Mouse (Mus musculus) yolk sac, embryonic 10.5 days (tissue): ENCODE measurements around the gene Phykpl.
A peak's percentile ranks its signal among the peaks of the same experiment; 100 is the strongest.

ENCODE experiments used
- DNase-seq: peaks from one replicate; pipeline ENCODE4 v3.0.0-alpha.2; 2017; ENCODE audit warnings: low spot score

Gene Phykpl

DNA sequence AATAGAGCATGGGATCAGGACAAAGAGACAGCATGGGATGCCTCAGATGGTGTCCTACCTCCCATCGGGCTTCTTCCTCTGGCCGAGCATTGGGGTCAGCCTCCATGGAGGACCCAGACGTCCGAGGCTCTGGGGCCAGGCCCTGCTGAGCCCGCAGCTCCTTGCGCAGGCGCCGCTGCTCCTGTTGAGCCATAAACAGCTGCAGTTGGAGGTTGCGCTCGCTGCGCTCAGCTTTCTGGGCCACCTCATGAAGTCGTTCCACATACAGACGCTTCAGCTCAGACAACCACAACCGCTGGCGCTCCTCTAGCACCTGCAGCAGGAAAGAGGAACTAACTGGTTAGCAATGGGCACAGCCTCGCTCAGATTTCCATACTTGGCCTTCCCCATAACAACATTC lies 59.7 kb downstream of the Phykpl start:
- DNase-seq = no peak

DNA sequence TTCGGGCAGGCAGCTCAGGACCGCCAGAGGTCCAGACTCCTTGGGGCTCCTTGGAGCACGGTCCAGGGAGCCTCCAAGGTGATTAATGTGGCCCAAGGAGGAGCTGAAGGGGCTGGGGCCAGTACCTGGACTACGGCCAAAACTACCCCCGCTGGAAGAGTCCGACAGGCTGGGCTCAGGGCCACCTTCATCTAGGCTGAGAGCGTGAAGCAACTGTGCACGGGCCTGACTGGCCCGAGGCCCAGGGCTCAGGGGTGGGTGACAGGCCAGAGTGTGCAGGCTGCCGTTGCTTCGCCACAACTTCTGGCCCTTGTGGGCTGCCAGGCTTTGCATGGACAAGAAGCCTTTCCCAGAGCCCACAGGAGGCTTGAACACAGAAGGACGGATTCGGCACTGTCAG lies 60.7 kb downstream of the Phykpl start:
- DNase-seq = no peak

- DNase-seq = no peak
These were observed 61.7 kb downstream of the Phykpl start for GRCm38 (mm10) chr11:51646245-51646644.

GRCm38 (mm10) chr11:51646751-51647667 lies 62.5 kb downstream of the Phykpl start:
- DNase-seq = peak; percentile 22

- peak; percentile 53 for DNase-seq
These were observed 64.0 kb downstream of the Phykpl start for GRCm38 (mm10) chr11:51648566-51648965.

DNA sequence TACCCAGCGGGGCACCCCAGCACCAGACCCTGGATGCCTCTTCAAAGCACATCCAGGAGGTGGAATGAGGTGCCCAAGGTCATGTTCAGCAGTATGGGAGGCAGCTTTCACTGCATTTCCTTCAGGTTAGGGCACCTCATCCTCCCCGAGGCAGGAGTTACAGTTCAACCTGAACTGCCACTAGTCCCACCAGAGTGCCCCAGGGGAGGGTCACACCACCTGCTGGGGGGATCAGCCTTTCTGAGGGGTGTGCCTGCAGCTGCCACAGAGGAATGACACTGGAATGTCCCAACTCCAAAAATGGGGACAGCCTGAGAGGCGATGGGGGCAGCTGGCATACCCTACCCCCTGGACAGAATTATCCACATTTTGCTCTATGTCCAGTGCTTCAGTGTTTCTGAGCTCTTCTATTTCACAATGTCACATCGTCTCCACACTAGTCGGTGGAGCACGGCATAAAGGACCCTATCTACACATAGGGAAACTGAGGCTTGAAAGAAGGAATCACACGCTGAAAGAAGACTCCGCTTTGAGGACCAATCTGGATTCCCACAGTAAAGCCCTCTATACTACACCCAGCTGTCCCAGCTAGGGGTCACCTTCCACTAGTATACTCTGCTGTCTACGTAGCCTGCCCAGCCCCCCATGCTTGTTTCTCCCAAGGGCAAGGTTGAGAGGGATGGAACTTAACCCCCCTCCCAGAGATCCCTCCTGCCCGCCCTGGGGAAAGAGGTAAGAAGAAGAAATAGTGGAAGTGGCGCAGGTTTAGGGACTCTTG lies 64.7 kb downstream of the Phykpl start:
- no peak for DNase-seq

DNA sequence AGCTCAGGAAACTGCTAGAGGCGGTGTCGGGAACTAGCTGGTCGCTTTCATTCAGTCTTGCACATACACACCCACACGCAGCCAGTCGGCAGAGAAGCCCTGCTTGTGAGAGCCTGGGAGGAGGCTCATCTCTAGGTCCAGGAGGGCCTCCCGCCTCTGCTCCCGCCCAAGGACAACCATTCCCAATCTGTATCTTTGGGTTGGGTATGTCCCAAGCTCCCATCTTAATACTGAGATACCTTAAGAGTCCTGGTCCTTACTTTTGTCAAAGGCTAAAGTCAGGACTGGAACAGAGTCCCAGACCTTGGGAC lies 65.3 kb downstream of the Phykpl start:
- DNase-seq = no peak

- DNase-seq = peak; percentile 15
These were observed 65.7 kb downstream of the Phykpl start for GRCm38 (mm10) chr11:51650261-51650660.

- DNase-seq = peak; percentile 80
These were observed 66.3 kb downstream of the Phykpl start, which contains the start of the genes N4bp3 and D930048N14Rik for GRCm38 (mm10) chr11:51650691-51651515. N4bp3 (minus strand) TSS chr11:51650842. D930048N14Rik (plus strand) TSS chr11:51650954.

GRCm38 (mm10) chr11:51652889-51653418 lies 68.4 kb downstream of the Phykpl start:
- peak; percentile 43 for DNase-seq

DNA sequence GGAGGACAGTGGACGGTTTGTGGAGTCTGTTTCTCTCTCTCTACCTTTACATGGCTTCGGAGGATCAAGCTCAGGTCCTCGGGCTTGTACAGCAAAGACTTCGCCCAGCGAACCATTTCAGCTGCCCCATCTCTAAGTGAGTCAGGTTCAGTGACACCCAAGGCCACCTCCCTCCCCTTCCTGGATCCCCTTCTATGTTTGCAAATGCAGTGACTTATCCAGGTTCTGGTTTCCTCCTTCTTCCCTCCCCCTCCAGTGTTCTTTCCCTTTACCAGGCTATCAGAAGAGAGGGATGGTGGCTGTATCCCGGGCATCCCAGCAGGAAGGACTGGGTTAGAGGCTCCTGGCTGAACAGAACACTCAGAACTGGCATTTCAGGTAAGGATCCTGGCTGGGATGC lies 69.2 kb downstream of the Phykpl start:
- no peak for DNase-seq
